27 mouse cellular contexts compared by ENCODE assay signal in genomic region chr8:102700245-102700644, GRCm38 (mm10).
A peak's percentile ranks its signal among the peaks of the same experiment; 100 is the strongest.
DNase-seq lines count a peak whose midpoint lies in the region; ATAC-seq and TF ChIP-seq lines count a peak whose summit lies in the region.
"Had no signal": no experiment of that assay in that cellular context is flagged by ENCODE, and none has a peak within 500 bp of the region (broad histone marks: within the 10 kb centered on the region; RNA-seq: fewer than 3 reads in every experiment).

No protein-coding gene starts in this region.

- no peak overlapping the region for H3K4me3 ChIP-seq in lung, embryonic 14.5 days (ENCODE audit: low read depth, low read length)
- H3K4me3 ChIP-seq: embryonic facial prominence, embryonic 10.5 days; embryonic facial prominence, embryonic 12.5 days; erythroblast, embryonic 14.5 days; forebrain, embryonic 10.5 days; forebrain, embryonic 12.5 days had no signal

- no peak overlapping the region for H3K27ac ChIP-seq in lung, embryonic 14.5 days (ENCODE audit: low read depth)
- H3K27ac ChIP-seq: embryonic facial prominence, embryonic 10.5 days; embryonic facial prominence, embryonic 12.5 days; forebrain, embryonic 10.5 days; forebrain, embryonic 12.5 days had no signal

- peak; percentile 6; the same call in 1 of the 2 replicates for TF ChIP-seq CTCF in lung, embryonic 14.5 days (IDR thresholded peaks at IDR 0.05; ENCODE audit: low read depth)

- no peaks in the 10 kb centered on the region for H3K4me1 ChIP-seq in lung, embryonic 14.5 days (ENCODE audit: insufficient read depth)

- ATAC-seq in lung, embryonic 14.5 days (ENCODE audit: insufficient read depth): no peak
- ATAC-seq: activated CD4-positive, CD25-positive, alpha-beta regulatory T cell, adult 4 months; CD4-positive, CD25-positive, alpha-beta regulatory T cell, adult 4 months; forebrain, embryonic 14.5 days; forebrain, embryonic 16.5 days had no signal

- DNase-seq in lung, embryonic 14.5 days: no peak
- no peak for DNase-seq in lung, postnatal 25 days (ENCODE audit: low spot score)
- peak; percentile 25 for DNase-seq in 3T3-L1 (ENCODE audit: low read depth, low spot score)
- peak; percentile 76 for DNase-seq in Muller cell, postnatal 12 days (ENCODE audit: inconsistent ontology term)
- DNase-seq in c-Kit-positive CD71-negative TER-119-negative erythroid progenitor cells, embryonic 14.5 days (ENCODE audit: low read depth): peak; percentile 1
- DNase-seq in adrenal gland, adult (ENCODE audit: inconsistent age in 2 of 2, low spot score in 1 of 2): no peak
- no peak for DNase-seq in layer of hippocampus, adult 11-12 months (ENCODE audit: low spot score)
- no peak for DNase-seq in adrenal gland, adult 8-10 months
- DNase-seq: adrenal gland, postnatal 10 days; adrenal gland, postnatal 25 days; B cell, adult 2 months; cerebellum, adult 11-12 months; cerebellum, adult 2 months; cerebellum, adult 9-10 months; cerebellum, postnatal 10 days; cerebellum, postnatal 25 days had no signal

- 41% methylated on average over 1 of the region's 1 CpGs for WGBS in lung, embryonic 14.5 days

- no peaks in the 10 kb centered on the region for H3K9me3 ChIP-seq in lung, embryonic 14.5 days (ENCODE audit: low read depth, low read length)
- H3K9me3 ChIP-seq: embryonic facial prominence, embryonic 10.5 days; embryonic facial prominence, embryonic 12.5 days; forebrain, embryonic 10.5 days; forebrain, embryonic 12.5 days had no signal

- no peak overlapping the region for H3K4me2 ChIP-seq in lung, embryonic 14.5 days
- H3K4me2 ChIP-seq: embryonic facial prominence, embryonic 12.5 days; forebrain, embryonic 12.5 days had no signal

- H3K36me3 ChIP-seq in lung, embryonic 14.5 days (ENCODE audit: insufficient read depth): 0 out of 2 replicates have a peak, but pooled peaks cover 17% of the 10 kb centered on the region
- H3K36me3 ChIP-seq: forebrain, embryonic 12.5 days; G1E had no signal

- no peak overlapping the region for H3K9ac ChIP-seq in lung, embryonic 14.5 days
- H3K9ac ChIP-seq: embryonic facial prominence, embryonic 12.5 days; forebrain, embryonic 12.5 days had no signal

- no peaks in the 10 kb centered on the region for H3K27me3 ChIP-seq in lung, embryonic 14.5 days (ENCODE audit: insufficient read depth, low read length)
- H3K27me3 ChIP-seq: CH12.LX; embryonic facial prominence, embryonic 12.5 days; forebrain, embryonic 12.5 days had no signal

Comparison
In these comparisons a context has a peak if more than half of its experiments do, and no peak if none do; other contexts are left out.
1. DNase-seq: peak in 3T3-L1 (single experiment), Muller cell, postnatal 12 days (single experiment) and c-Kit-positive CD71-negative TER-119-negative erythroid progenitor cells, embryonic 14.5 days (single experiment); none in lung, embryonic 14.5 days (single experiment), lung, postnatal 25 days (single experiment), adrenal gland, adult (0 of 2), layer of hippocampus, adult 11-12 months (single experiment) and adrenal gland, adult 8-10 months (single experiment).